Mouse (Mus musculus): ENCODE measurements around the gene AU021092.
"Not testable (repeated sequence)": the region's sequence is repeated elsewhere in the genome, so short reads cannot be mapped to it uniquely, and the experiment has no call there.

DNA sequence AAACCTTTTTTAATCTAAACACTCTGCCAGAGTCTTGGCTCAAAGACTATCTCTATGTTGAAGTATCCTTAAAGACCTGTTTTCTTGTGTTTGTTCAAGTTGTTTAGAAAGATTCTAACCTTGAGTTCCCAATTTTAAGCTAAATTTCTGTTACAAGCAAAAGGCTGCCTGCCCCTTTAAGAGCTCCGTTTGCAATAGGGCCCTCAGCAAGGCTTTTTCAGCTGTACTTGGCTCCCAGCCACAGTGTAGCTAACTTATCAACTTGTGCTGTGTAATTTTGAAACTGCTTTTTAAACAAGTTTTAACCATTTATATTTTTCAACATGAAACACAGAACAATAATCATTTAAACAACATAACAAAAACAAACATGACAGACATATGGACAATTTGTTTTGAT, 4.4 kb upstream of the AU021092 start:
- not testable (repeated sequence) for TF ChIP-seq CTCF (conservative IDR thresholded peaks at IDR 0.05; ENCODE audit: insufficient read depth, insufficient read length, low read depth, low read length); POLR2A (IDR thresholded peaks at IDR 0.05; ENCODE audit: low read depth, low read length)

Measured in kidney, adult 2 months (tissue).